Mouse (Mus musculus) testis, adult 2 months (tissue): ENCODE data around the gene Cmc1. TPM values are rescaled to one million over a fixed set of nuclear protein-coding genes. Genes with fewer than 3 reads are reported as not detected.

ENCODE experiments used
- H3K27ac ChIP-seq: fragments of 200-500 bp; 2 replicates; pipeline ENCODE4 v1.5.1; 2012; ENCODE audit warnings: low read depth, low read length; ENCODE audit not compliant: control insufficient read depth, insufficient read depth
- H3K27me3 ChIP-seq: fragments of 200-500 bp; 2 replicates; pipeline ENCODE4 v1.6.1; 2012; ENCODE audit warnings: mild to moderate bottlenecking, low read length, moderate library complexity; ENCODE audit not compliant: control insufficient read depth, insufficient read depth
- H3K36me3 ChIP-seq: fragments of 200-500 bp; 2 replicates; pipeline ENCODE4 v1.6.1; 2012; ENCODE audit warnings: mild to moderate bottlenecking, low read length; ENCODE audit not compliant: control insufficient read depth, insufficient read depth
- H3K4me1 ChIP-seq: fragments of 200-500 bp; 2 replicates; pipeline ENCODE4 v1.6.1; 2012; ENCODE audit warnings: low read length; ENCODE audit not compliant: control insufficient read depth, insufficient read depth
- H3K4me3 ChIP-seq: fragments of 200-500 bp; 2 replicates; pipeline ENCODE4 v1.5.1; 2012; ENCODE audit warnings: low read depth, mild to moderate bottlenecking, low read length, moderate library complexity, mixed read lengths; ENCODE audit not compliant: control insufficient read depth
- CTCF ChIP-seq: fragments of 200-500 bp; IDR thresholded peaks from 2 replicates; pipeline ENCODE4 v1.5.1; 2012; ENCODE audit warnings: low read depth, mild to moderate bottlenecking, inconsistent platforms, low read length, moderate library complexity; ENCODE audit not compliant: control insufficient read depth, insufficient read depth, insufficient replicate concordance
- POLR2A ChIP-seq: fragments of 200-500 bp; IDR thresholded peaks from 2 replicates; pipeline ENCODE4 v1.6.1; 2012; ENCODE audit warnings: low read depth, mild to moderate bottlenecking, inconsistent platforms, low read length, moderate library complexity; ENCODE audit not compliant: control insufficient read depth
- polyA plus RNA-seq: library from polyadenylated mRNA; depleted of rRNA; stranded (reverse); fragments of >200 nt; gene quantifications from 2 replicates; pipeline ENCODE4 v1.2.3, GENCODE M21; 2012; rRNA removed

The Cmc1 gene
- polyA plus RNA-seq: 3.0 and 3.5 TPM in 2 replicates

DNA sequence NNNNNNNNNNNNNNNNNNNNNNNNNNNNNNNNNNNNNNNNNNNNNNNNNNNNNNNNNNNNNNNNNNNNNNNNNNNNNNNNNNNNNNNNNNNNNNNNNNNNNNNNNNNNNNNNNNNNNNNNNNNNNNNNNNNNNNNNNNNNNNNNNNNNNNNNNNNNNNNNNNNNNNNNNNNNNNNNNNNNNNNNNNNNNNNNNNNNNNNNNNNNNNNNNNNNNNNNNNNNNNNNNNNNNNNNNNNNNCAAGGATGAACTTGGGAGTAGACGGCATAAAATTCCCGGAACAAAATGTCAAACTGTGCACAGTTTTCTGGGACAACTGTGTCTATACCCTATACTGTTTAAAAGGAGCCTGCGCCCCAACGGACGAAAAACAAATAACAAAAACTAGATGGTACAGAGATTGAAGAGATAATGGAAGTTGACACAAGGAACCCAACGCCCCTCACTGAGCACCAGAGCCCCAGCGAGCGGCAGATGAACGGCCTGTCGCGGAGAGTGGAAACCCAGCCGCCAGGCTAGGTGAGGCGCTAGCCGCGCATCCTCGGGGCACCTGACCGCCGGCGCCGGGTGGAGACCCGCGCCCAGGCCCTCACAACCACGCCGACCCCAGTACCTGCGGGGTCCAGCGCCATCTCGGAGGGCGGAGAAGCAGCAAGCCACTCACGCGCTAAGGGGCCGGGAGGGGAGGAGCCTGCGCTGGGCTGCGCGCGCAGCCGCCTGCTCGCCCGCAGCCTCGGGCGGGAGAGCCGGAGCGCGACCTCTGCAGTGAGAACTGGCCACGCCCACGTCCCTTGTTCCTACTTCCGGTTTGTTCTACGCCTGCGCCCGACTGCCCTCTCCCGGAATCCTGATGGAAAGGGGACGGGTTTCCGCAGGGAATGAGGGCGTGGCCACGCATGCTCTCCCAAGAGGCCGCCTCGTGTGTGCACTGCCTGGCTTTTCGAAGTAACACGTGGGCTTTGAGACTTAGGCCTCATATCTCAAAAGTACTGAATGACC is at the start of gene Cmc1:
Gene Cmc1 (minus strand): TSS at position 771 of the 996 bp plus-strand sequence.
- Histone ChIP-seq H3K27me3 (no peaks in the 10 kb centered on the region), H3K36me3 (no peaks in the 10 kb centered on the region), H3K4me3 (peak within 1 kb of the TSS; percentile 89), H3K27ac (peak within 1 kb of the TSS; percentile 65), H3K4me1 (no peaks in the 10 kb centered on the region; the same call in 1 of the 2 replicates)
- no peak for TF ChIP-seq CTCF
- TF ChIP-seq POLR2A: peak; percentile 74

DNA sequence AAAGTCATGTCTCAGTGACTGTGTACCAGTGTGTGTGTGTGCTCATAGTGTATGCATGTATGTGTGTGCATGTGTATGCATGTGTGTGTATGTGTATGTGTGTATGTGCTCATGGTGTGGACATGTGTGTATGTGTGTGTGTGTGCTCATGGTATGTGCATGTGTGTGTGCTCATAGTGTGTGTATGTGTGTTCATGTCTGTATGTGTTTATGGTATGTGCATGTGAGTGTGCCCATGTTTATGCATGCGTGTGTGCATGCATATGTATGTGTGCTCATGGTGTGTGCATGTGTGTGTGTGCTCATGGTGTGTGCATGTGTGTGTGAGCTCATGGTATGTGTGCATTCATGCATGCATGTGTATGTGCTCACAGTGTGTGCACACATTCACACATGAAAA is 48.6 kb upstream of the Cmc1 start:
- Histone ChIP-seq H3K27ac (no peak overlapping the region), H3K36me3 (no peaks in the 10 kb centered on the region), H3K27me3 (no peaks in the 10 kb centered on the region), H3K4me3 (no peak overlapping the region), H3K4me1 (no peaks in the 10 kb centered on the region)
- TF ChIP-seq CTCF: no peak
- no peak for TF ChIP-seq POLR2A

DNA sequence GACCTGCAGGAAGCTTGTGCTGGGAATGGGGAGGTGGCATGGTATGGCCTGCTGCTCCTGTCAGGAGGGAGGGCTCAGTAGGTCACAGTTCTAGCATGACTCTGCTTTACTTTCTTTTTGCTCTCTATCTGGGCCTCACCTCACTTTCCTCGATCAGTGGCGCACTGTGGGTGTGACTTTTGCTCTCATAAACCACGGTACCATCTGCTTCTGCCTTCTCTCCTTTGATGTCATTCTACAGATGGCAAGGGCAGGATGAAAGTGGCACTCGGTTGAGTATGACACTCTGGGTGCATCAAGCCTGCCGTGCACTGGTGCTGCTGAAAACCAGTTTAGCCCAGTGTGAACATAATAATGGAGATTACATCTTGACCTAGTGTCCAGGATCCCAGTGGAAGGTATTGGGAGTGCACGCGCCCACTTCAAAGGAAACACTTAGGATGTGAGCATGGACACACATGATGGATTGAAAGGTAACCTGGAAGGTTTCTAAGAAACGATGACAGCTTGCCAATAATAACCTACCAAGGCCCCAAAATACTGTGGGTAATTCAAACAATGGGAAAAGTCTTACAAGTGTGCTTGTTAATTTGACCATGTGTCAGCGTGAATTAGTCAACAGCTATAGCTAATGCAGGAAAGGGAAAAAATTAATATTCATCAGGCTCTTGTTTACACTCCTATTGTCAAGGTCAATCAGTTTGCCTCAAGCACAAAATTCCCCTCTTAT is 46.8 kb upstream of the Cmc1 start:
- H3K27ac ChIP-seq: no peak overlapping the region
- TF ChIP-seq POLR2A: no peak
- no peak for TF ChIP-seq CTCF
- no peaks in the 10 kb centered on the region for H3K4me1 ChIP-seq
- H3K36me3 ChIP-seq: no peaks in the 10 kb centered on the region
- H3K4me3 ChIP-seq: no peak overlapping the region
- no peaks in the 10 kb centered on the region for H3K27me3 ChIP-seq

DNA sequence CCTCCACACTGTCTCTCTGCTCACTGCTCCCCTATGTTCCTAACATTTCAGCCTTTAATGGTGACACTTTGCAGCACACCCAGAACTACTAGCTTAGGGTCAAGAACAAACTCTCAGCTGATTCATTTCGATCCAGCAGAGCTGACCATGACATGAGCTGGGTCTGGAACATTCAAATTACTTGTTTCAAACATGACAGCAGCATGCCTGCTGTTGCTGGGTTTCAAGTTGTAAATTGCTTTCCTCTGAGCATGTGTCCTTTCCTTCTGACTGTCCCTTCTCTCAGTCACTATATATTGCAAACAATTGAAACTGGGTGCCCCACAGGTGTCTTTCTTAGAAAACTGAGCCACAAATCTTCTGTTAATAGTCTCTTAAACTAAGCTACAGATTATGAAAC is 43.3 kb upstream of the Cmc1 start:
- H3K4me3 ChIP-seq: no peak overlapping the region
- no peaks in the 10 kb centered on the region for H3K4me1 ChIP-seq
- no peaks in the 10 kb centered on the region for H3K27me3 ChIP-seq
- no peak overlapping the region for H3K27ac ChIP-seq
- TF ChIP-seq CTCF (no peak), POLR2A (no peak)
- no peaks in the 10 kb centered on the region for H3K36me3 ChIP-seq

DNA sequence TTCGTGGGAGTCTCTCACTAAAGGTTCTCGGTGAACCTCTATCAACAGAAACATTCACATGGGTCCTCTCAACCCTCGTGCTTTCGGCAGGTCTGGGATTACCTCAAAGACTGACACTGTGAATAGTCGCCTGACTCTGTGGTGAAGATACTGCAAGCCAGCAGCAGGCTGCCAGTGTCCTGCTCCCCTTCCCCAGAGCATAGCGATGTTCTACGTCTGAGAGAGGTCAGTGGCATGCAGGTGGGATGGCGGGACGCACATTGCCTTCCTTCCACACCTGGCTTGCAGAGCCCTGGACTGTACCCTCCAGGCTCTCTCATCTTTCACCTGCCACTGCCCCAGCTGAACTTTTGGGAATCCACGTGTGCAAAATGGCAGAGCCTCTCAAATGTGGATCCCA is 41.3 kb upstream of the Cmc1 start:
- H3K27ac ChIP-seq: no peak overlapping the region
- TF ChIP-seq CTCF (no peak), POLR2A (no peak)
- H3K4me1 ChIP-seq: no peaks in the 10 kb centered on the region
- no peak overlapping the region for H3K4me3 ChIP-seq
- H3K27me3 ChIP-seq: no peaks in the 10 kb centered on the region
- H3K36me3 ChIP-seq: no peaks in the 10 kb centered on the region

DNA sequence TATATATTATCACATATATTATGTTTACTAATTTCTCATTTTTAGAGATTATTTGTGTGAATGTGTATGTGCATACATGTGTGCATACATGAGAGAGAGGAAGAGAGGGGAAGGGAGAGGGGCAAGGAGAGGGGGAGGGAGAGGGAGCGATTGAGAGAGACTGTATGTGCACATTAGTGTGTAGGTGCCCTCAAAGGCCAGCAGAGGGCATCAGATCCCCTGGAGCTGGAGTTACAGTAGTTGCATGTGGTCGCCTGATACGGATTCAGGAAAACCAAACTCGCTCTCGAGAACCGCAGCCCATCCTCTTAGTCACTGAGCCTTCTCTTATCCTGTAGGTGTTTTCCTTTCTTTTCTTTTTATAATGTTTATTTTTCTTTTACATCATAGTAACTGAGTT is 38.4 kb upstream of the Cmc1 start:
- H3K4me3 ChIP-seq: no peak overlapping the region
- H3K27me3 ChIP-seq: no peaks in the 10 kb centered on the region
- no peaks in the 10 kb centered on the region for H3K4me1 ChIP-seq
- TF ChIP-seq CTCF (peak; percentile 45; the same call in 1 of the 2 replicates), POLR2A (no peak)
- no peak overlapping the region for H3K27ac ChIP-seq
- H3K36me3 ChIP-seq: no peaks in the 10 kb centered on the region

DNA sequence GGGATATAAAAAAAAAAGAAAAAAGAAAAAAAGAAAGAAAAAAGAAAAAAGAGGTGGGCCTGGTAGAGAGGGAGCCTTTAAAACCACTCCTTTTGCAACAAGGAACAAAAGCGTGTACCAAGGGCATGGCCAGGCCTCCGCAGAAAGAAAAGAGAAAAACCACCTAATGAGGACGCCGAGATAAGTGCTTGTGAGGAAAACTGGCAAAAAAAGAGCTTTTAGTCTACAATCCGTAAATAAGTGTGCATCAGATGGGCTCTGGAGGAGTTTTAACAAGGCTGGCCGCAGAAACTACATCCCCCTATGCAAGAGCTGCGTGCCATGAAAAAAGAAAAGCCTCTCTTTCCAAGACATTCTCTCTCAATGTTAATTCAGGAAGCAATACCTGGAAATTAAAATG is 37.4 kb upstream of the Cmc1 start:
- no peak overlapping the region for H3K27ac ChIP-seq
- no peak for TF ChIP-seq CTCF
- TF ChIP-seq POLR2A: no peak
- H3K36me3 ChIP-seq: no peaks in the 10 kb centered on the region
- H3K27me3 ChIP-seq: no peaks in the 10 kb centered on the region
- H3K4me1 ChIP-seq: no peaks in the 10 kb centered on the region
- H3K4me3 ChIP-seq: no peak overlapping the region
